Mouse (Mus musculus) embryo, embryonic 11 days (tissue): ENCODE measurements around the gene Cul7.

Source experiments
- DNase-seq: peaks from one replicate; pipeline ENCODE4 v3.0.0-alpha.2; 2015

Gene Cul7

DNA sequence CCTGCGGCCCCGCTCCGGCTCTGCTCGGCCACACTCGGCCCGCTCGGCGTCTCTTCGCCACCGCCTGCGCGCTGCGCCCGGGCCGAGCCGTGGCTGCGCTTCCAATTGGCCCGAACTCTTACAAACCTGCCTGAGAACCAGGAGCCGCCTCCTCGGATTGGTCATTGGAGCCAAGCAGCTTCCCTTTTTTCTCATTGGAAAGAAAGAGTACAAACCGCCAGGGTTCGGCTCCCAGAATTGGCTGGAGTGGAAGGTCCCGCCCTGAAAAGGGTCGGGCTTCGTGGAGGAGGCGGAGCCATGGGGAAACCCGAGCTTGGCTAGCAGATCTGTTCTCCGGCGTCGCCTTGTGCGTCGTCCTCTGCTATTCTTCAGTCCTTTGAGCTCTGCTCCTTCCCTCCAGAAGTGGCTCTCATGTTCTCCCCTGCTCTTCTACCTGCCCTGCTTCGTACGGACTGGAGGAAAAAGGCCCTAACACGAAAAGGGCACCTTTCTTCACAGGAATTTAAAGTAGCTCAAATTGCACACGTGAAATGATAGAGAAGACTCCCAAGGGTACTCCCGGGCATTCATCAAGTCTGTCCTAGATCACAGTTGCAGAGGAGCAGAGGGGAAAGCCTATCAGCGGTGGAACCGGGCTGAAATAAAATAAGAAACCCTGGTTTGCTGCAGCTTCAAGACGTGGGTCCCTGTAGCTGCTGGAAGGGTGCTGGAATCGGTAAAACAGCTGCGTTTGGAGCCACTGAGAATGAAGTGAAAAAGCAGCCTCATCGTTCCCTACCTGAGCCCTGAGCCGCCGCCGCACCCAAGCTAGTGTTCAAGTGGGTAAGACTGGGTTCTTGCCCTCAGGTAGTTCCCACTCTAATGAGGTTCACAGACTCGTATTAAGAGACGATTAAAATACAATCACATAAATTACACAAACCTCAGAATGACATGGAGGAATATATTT is 55.0 kb downstream of the Cul7 start, which contains the start of gene Ppp2r5d:
Ppp2r5d (minus strand) TSS at position 225 of the 949 bp plus-strand sequence.
- DNase-seq: peak; percentile 99

DNA sequence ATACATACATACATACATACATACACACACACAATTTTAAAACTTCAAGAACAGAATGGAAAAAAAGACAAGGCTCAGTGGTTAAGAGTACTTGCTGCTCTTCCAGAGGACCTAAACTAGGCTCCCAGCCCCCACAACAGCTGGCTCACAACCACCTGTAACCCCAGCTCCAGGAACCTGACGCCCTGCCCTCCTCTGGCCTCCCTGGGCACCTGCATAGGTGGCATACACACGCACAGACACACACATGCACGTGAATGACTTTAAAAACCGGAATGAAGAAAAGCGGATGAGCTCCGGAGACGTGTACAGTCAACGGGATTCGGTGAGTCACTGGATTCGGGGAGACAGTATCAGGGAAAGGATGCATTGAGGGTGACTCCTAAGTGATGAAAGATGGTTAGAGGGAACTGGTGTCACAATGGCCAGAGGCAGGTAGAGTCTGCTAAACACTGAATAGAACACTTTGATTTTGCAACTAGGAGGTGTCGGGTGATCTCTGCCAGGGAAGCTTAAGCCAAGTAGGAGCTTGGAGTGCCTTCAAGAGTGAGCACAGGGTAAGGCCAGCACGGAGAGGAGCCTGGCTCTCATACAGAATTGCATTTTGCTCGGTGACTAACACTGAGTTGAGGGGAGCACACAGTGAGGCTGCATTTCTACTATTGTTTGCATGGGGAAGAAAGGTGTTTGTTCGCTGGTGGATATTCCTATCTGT is 56.4 kb downstream of the Cul7 start:
- DNase-seq: no peak

DNA sequence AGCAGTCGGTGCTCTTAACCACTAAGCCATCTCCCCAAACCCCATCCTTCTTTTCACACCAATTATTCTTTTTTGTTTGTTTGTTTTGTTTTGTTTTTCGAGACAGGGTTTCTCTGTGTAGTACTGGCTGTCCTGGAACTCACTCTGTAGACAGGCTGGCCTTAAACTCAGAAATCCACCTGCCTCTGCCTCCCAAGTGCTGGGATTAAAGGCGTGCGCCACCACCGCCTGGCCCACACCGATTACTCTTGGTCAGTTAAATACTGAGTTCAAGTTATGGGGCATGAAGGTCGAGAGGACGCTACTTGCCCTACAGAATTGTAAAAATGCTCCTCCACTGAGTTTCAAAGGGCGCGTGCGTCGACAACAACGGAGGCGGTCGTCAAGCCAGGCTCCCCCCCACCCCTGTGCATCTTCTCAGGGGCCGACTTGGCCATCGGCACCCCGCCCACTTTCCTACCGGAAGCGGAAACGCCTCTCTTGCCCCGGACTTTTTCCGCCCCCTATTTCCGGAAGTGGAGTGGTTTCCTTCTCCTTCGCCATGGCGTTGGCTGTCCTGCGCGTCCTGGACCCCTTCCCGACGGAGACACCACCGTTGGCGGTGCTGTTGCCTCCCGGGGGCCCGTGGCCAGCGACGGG is 60.9 kb downstream of the Cul7 start, which contains the start of gene Pex6:
Pex6 (plus strand) TSS at position 505 of the 639 bp plus-strand sequence.
- DNase-seq: peak; percentile 97

DNA sequence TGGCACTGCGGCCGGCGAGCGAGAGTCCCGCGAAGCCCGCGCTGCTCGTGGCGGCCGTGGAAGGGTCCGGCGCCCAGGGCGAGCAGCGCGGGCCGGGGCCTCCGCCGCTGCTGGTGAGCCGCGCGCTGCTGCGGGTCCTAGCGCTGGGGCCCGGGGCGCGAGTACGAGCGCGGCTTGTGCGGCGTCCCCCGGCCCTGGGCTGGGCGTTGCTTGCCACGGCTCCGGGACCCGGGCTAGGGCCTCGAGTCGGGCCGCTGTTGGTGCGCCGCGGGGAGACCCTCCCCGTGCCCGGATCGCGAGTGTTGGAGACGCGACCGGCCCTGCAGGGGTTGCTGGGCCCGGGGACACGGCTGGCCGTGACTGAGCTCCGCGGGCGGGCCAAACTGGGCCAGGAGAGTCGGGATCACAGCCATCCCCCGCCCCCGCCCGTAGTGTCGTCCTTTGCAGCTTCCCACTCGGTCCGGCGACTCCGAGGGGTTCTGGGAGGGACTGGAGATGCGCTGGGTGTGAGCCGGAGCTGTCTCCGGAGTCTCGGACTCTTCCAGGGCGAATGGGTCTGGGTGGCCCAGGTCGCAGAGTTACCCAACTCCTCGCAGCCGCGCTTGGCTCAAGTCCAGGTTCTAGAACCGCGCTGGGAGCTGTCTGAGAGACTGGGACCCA is 61.6 kb downstream of the Cul7 start:
- DNase-seq: no peak

DNA sequence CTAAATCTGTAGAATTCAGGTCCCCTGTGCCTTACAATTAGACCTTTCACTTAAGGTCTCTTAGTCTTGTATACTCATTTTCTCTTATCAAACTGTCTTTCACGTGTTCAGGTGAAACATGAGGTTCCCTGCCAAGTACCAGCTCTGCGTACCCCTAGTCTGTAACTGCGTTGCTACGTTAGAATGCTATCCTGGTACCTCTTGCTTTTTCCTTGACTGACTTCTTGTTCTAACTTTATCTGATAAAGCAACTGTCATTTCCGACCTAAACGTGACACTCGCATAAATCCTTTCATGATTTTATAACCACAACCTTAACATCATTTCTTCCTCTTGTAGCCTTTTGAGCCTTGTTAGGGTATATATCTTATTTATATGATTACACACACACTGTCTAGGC is 62.3 kb downstream of the Cul7 start:
- no peak for DNase-seq

DNA sequence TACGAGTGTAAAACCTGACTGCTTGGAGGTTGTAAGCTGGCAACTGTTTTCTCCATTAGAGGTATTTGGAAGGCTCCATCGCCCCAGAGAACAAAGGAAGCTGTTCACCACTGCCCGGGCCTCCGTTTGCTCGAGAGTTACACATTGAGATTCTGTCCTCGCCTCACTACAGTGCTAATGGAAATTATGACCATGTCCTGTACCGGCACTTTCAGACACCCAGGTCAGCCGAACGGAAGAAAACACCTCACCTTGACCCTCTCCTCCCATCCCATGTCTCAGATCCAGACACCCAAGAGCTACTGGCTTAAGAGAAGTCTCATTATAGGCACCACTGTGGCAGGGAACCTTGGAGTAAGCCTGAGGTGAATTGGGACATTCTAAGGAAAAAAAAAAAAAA is 63.7 kb downstream of the Cul7 start:
- DNase-seq: no peak
